Mouse (Mus musculus) kidney, embryonic 14.5 days (tissue): ENCODE data around the gene Ubtd1. TPM values are rescaled to one million over a fixed set of nuclear protein-coding genes. Genes with fewer than 3 reads are reported as not detected.

Experiments used
- ATAC-seq: fragments of 200-750 bp; cut with Nextera tagmentation; 2 replicates; pipeline ENCODE4 v1.8.0; 2017; ENCODE audit warnings: moderate number of reproducible peaks, mild to moderate bottlenecking, moderate TSS enrichment, moderate library complexity; ENCODE audit not compliant: low FRiP score, low TSS enrichment
- H3K27ac ChIP-seq: fragments of 300-500 bp; sonication (generic); 2 replicates; pipeline ENCODE4 v1.5.1; 2014; ENCODE audit warnings: low read depth, mild to moderate bottlenecking, low read length, moderate library complexity, mixed read lengths
- H3K27me3 ChIP-seq: fragments of 300-500 bp; sonication (generic); 2 replicates; pipeline ENCODE4 v1.6.1; 2014; ENCODE audit warnings: mild to moderate bottlenecking, low read length; ENCODE audit not compliant: control insufficient read depth, insufficient read depth
- H3K36me3 ChIP-seq: fragments of 300-500 bp; sonication (generic); 2 replicates; pipeline ENCODE4 v1.6.1; 2014; ENCODE audit warnings: low read length, mixed read lengths; ENCODE audit not compliant: control insufficient read depth, insufficient read depth
- H3K4me1 ChIP-seq: fragments of 300-500 bp; sonication (generic); 2 replicates; pipeline ENCODE4 v1.6.1; 2014; ENCODE audit warnings: low read length, mixed read lengths; ENCODE audit not compliant: control insufficient read depth, insufficient read depth
- H3K4me2 ChIP-seq: fragments of 300-500 bp; sonication (generic); replicated peaks from 2 replicates; pipeline ENCODE4 v1.6.1; 2014; ENCODE audit warnings: low read depth, mild to moderate bottlenecking, low read length
- H3K4me3 ChIP-seq: fragments of 300-500 bp; sonication (generic); 2 replicates; pipeline ENCODE4 v1.5.1; 2014; ENCODE audit warnings: mild to moderate bottlenecking, low read length
- H3K9ac ChIP-seq: fragments of 300-500 bp; sonication (generic); 2 replicates; pipeline ENCODE4 v1.6.1; 2014; ENCODE audit warnings: low read depth, mild to moderate bottlenecking, low read length, moderate library complexity
- H3K9me3 ChIP-seq: fragments of 300-500 bp; sonication (generic); 2 replicates; pipeline ENCODE4 v1.6.1; 2016; ENCODE audit warnings: low read length; ENCODE audit not compliant: control insufficient read depth
- WGBS: fragments of 180-500 bp; shearing (Covaris S2); extraction: QIAGEN DNeasy Blood & Tissue Kit; methylation state at CpG from one replicate; pipeline ENCODE4 v1.1.7; 2014; 5-methylcytosine and 5-hydroxymethylcytosine counted together
- polyA plus RNA-seq: library from polyadenylated mRNA; unstranded; fragments of >200 nt; fragmentation: Nextera tagmentation; extraction: Ambion mirVana; gene quantifications from 2 replicates; pipeline ENCODE4 v1.2.1, GENCODE M21; 2014

Gene Ubtd1
- polyA plus RNA-seq, 1 experiment from 2014 or later: 29.8 TPM

- peaks cover 10% of the 10 kb centered on the region for H3K36me3 ChIP-seq
- no peak for ATAC-seq
- no peaks in the 10 kb centered on the region; the same call in none of the 2 replicates for H3K4me1 ChIP-seq
- no peaks in the 10 kb centered on the region for H3K27me3 ChIP-seq
- no peak overlapping the region for H3K27ac ChIP-seq
- no peaks in the 10 kb centered on the region for H3K9me3 ChIP-seq
- H3K4me3 ChIP-seq: no peak overlapping the region
- 89% methylated on average over 12 of the region's 12 CpGs for WGBS
- H3K9ac ChIP-seq: no peak overlapping the region
- H3K4me2 ChIP-seq: no peak overlapping the region
Measured at GRCm38 (mm10) chr19:42038310-42038709, 56.7 kb downstream of the Ubtd1 start.

GRCm38 (mm10) chr19:42043988-42044387 lies 62.4 kb downstream of the Ubtd1 start:
- 96% methylated on average over 6 of the region's 6 CpGs for WGBS
- H3K9ac ChIP-seq: no peak overlapping the region
- H3K27me3 ChIP-seq: no peaks in the 10 kb centered on the region
- H3K4me2 ChIP-seq: no peak overlapping the region
- H3K9me3 ChIP-seq: no peaks in the 10 kb centered on the region
- H3K4me3 ChIP-seq: no peak overlapping the region
- no peaks in the 10 kb centered on the region for H3K4me1 ChIP-seq
- H3K36me3 ChIP-seq: no peaks in the 10 kb centered on the region
- H3K27ac ChIP-seq: no peak overlapping the region
- no peak for ATAC-seq

GRCm38 (mm10) chr19:42045269-42046102 lies 63.9 kb downstream of the Ubtd1 start, which contains the start of gene Hoga1:
Hoga1 (plus strand) TSS chr19:42045610.
- Histone ChIP-seq H3K9ac (peak within 1 kb of the TSS; percentile 34; the same call in 1 of the 2 replicates), H3K4me3 (peak within 1 kb of the TSS; percentile 35), H3K27ac (peak within 1 kb of the TSS; percentile 67), H3K9me3 (no peaks in the 10 kb centered on the region), H3K36me3 (no peaks in the 10 kb centered on the region), H3K27me3 (no peaks in the 10 kb centered on the region), H3K4me1 (no peaks in the 10 kb centered on the region), H3K4me2 (peak within 1 kb of the TSS; percentile 56)
- ATAC-seq: peak; percentile 95
- WGBS: 17% methylated on average over 23 of the region's 23 CpGs

- Histone ChIP-seq H3K4me3 (no peak overlapping the region), H3K4me2 (no peak overlapping the region), H3K9me3 (no peaks in the 10 kb centered on the region), H3K4me1 (no peaks in the 10 kb centered on the region), H3K36me3 (no peaks in the 10 kb centered on the region), H3K9ac (no peak overlapping the region), H3K27ac (no peak overlapping the region), H3K27me3 (no peaks in the 10 kb centered on the region)
- no peak for ATAC-seq
- 88% methylated on average over 1 of the region's 1 CpGs for WGBS
Measured at GRCm38 (mm10) chr19:42050251-42050650, 68.7 kb downstream of the Ubtd1 start.

GRCm38 (mm10) chr19:42051351-42051750 lies 69.8 kb downstream of the Ubtd1 start:
- H3K9me3 ChIP-seq: no peaks in the 10 kb centered on the region
- 85% methylated on average over 3 of the region's 3 CpGs for WGBS
- H3K9ac ChIP-seq: no peak overlapping the region
- H3K4me1 ChIP-seq: no peaks in the 10 kb centered on the region
- no peaks in the 10 kb centered on the region for H3K27me3 ChIP-seq
- H3K27ac ChIP-seq: no peak overlapping the region
- no peaks in the 10 kb centered on the region for H3K36me3 ChIP-seq
- H3K4me3 ChIP-seq: no peak overlapping the region
- H3K4me2 ChIP-seq: no peak overlapping the region
- no peak for ATAC-seq

- H3K27ac ChIP-seq: no peak within 1 kb of the TSS
- H3K9ac ChIP-seq: no peak within 1 kb of the TSS
- ATAC-seq: no peak
- 67% methylated on average over 4 of the region's 4 CpGs for WGBS
- H3K4me3 ChIP-seq: no peak within 1 kb of the TSS
- no peak within 1 kb of the TSS for H3K4me2 ChIP-seq
- no peaks in the 10 kb centered on the region for H3K9me3 ChIP-seq
- no peaks in the 10 kb centered on the region for H3K27me3 ChIP-seq
- no peaks in the 10 kb centered on the region for H3K36me3 ChIP-seq
- no peaks in the 10 kb centered on the region for H3K4me1 ChIP-seq
Measured at GRCm38 (mm10) chr19:42051948-42052347, 70.4 kb downstream of the Ubtd1 start, which contains the start of gene 4933411K16Rik. 4933411K16Rik (plus strand) TSS chr19:42052248.

- Histone ChIP-seq H3K4me1 (no peaks in the 10 kb centered on the region), H3K36me3 (no peaks in the 10 kb centered on the region), H3K9me3 (no peaks in the 10 kb centered on the region), H3K9ac (no peak overlapping the region), H3K27ac (no peak overlapping the region), H3K27me3 (no peaks in the 10 kb centered on the region), H3K4me2 (no peak overlapping the region), H3K4me3 (no peak overlapping the region)
- no peak for ATAC-seq
- WGBS: 59% methylated on average over 6 of the region's 6 CpGs
Measured at GRCm38 (mm10) chr19:42054255-42054654, 72.7 kb downstream of the Ubtd1 start.

- no peak overlapping the region for H3K4me3 ChIP-seq
- 71% methylated on average over 2 of the region's 2 CpGs for WGBS
- no peak overlapping the region for H3K27ac ChIP-seq
- H3K4me1 ChIP-seq: no peaks in the 10 kb centered on the region
- no peak overlapping the region for H3K9ac ChIP-seq
- no peaks in the 10 kb centered on the region for H3K36me3 ChIP-seq
- no peaks in the 10 kb centered on the region for H3K27me3 ChIP-seq
- ATAC-seq: no peak
- no peaks in the 10 kb centered on the region for H3K9me3 ChIP-seq
- no peak overlapping the region for H3K4me2 ChIP-seq
Measured at GRCm38 (mm10) chr19:42055881-42056280, 74.3 kb downstream of the Ubtd1 start.

- H3K9ac ChIP-seq: no peak overlapping the region
- H3K36me3 ChIP-seq: no peaks in the 10 kb centered on the region
- ATAC-seq: no peak
- no peak overlapping the region for H3K4me2 ChIP-seq
- no peak overlapping the region for H3K27ac ChIP-seq
- H3K27me3 ChIP-seq: no peaks in the 10 kb centered on the region
- H3K4me1 ChIP-seq: no peaks in the 10 kb centered on the region
- 76% methylated on average over 6 of the region's 6 CpGs for WGBS
- H3K4me3 ChIP-seq: no peak overlapping the region
- no peaks in the 10 kb centered on the region for H3K9me3 ChIP-seq
Measured at GRCm38 (mm10) chr19:42056719-42057409, 75.3 kb downstream of the Ubtd1 start.
